Mouse (Mus musculus): Measurements from ENCODE around the gene Tppp.
"Not testable (repeated sequence)": the region's sequence is repeated elsewhere in the genome, so short reads cannot be mapped to it uniquely, and the experiment has no call there.

Gene Tppp

DNA sequence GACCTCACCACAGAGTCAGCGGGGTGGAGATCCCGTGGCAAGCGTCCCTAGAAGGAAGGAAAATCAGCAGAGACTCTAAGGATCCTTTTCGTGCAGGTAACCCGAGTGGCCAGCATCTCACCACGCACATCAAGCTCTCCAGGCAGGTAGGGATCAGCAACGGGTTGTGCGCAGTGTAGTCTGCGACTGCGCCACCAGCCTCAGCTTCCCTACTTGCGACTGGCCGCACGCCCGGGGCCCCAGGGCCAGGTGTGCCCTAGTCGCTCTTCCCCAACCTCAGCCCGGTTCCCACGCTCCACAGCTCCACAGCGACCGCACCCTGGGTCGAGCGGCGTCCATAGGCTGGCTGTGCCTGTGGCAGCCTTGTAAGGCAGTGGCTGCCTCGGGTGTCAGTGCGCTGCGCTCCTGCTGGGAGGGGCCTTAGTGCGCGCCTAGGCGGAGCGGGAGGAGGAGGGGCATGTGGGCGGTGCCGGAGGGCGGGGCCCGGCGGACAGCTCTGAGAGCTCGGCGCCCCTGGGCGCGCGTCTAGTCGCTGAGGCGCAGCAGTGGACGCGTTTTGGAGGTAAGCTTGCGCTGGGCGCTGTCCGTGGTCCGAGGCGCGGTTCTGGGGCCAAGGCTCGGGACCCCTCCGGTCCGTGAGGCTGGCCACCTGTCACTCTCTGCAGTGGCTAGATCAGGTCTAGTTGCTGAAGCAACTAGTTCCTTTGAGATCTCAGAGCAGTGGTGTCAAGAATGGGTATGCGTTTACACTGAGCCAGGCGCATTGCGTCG is at the start of gene Tppp:
Gene Tppp (plus strand): TSS at position 460 of the 771 bp plus-strand sequence.
- DNase-seq, result peak; percentile 94

DNA sequence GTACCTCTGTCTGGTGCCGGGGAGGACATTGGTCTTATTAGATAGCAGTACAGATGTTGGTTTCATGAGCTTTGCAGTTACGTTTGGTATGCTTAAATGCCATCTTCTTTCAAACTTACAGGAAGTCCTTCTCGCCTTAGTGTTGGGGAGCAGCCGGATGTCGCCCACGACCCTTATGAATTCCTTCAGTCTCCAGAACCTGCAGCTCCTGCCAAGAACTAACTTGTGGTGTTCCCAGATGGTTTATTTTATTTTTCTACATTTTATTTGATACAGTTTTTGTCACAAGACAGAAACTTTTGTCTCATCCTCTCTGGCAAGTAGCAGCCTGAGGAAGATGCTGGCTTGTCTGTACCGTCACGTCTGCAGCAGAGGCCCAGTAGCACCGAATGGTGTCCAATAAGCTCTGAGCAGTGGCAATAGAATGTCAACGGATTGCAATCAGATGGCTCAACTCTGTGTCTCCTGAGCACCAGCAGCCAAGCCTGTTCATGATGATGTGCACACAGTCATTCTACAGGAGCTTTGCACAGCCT is 49.0 kb upstream of the Tppp start:
- no peak for DNase-seq

DNA sequence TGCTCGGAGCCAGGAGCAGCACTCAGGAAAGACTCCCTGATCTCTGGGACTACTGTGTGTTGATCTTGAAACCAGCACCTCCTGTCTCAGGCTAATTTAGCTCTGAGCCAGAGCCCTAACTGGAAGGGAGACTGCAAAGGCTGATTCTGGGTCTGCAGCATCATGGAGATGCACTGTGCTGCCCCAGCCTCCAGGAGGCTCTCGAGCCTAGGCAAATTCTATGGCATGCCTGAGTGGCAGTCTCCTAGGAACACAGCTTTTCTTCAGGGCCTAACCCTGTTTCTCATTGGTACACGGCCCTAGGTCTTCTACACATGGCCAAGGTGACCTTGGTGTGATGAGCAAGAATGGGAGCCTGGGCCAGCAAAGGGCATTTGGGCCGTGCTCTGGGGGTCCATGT is 48.0 kb upstream of the Tppp start:
- no peak for DNase-seq

DNA sequence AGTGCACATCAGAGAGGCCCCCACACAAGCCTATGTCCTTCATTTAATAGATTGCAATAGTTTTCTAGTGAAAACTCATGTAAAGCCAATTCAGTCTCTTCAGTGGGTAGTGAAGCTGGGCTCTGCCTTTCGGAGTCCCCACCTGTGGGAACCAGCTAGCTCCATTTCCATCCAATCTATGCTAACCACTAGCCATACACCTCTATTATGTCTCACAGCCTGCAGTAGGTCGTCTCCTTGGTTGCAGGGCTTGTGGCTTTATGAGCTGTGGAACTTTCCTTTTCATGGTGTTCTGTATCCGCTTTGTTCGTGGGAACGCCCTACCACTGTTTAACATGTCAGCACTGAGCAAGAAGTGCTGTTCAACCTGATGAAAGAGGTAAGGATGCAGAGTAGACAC is 45.7 kb upstream of the Tppp start, which contains the start of gene Zdhhc11:
Gene Zdhhc11 (plus strand): TSS at position 301 of the 400 bp plus-strand sequence.
- DNase-seq, result no peak

DNA sequence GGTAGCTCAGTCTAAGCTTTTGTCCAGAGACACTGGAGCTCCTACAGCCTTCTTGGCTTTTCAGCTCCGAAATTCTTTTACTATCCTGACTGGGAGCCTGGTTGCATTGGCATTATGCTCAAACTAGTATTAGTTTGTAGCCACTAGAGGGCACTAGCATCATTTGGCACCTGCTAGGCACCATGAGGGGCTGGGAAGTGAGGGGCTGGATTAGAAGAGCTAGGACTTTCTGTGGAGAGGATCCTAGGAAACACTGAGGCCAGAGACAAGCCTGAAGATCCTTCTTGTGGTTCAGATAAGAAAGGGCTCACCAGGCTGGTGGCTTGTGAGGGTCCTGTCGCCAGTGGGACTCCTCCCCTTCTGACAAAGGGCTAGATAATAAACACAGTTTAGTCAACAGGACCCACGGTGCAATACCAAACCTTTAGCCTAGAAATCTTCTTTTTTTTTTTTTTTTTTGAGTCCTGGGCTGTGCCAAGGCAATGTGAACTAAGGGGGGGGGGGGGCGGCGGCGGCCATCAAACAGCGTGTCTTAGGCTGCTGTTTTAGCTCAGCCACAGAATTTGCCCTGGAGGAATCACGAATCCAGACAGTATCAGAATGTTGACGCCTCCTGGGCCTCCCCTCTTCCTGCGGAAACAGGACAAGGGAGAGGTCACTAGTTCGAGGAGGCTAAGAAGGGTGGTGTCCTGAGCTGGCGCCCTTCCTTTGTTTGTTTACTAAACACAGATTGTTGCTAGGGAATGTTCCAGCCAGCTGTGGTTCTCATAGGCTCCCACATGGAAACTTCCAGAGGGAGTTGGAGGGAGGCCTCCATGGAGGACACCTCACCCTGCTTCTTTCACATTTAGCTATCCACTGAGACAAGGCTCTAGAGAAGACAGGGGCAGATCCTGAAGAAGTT is 38.4 kb upstream of the Tppp start:
- DNase-seq, result peak; percentile 26

DNA sequence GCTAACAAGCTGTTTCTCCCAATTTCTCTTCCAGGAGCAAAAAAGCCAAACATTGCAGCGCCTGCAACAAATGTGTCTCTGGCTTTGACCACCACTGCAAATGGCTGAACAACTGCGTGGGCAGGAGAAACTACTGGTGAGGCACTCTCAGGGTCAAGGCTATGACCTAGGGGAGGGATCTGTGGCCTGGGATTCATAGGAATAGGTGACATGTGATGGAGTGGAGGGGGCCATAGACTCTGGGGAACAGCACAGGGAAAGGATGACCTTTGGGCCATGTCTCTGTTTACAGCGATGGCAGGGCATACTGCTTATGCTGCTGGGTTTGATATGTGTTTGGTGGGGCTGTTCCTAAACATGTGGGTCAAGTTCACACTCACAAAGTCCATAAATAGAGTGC is 34.7 kb upstream of the Tppp start:
- no peak for DNase-seq

DNA sequence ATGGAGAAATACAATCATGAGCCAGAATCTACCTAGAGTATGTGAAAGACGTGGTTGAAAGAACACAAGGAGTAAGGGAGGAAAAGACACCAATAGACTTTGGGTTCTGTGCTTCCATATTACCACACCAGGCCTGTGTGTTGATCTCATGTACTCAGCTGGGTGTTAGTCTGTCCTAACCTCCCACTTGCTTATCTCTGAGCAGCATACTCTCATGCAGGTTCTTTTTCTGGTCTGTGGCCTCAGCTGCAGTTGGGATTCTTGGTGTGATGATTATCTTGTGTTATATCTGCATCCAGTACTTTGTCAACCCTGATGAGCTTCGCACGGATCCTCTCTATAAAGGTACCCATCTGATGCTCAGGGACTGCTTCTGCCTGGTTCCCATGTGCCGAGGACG is 32.3 kb upstream of the Tppp start:
- no peak for DNase-seq

DNA sequence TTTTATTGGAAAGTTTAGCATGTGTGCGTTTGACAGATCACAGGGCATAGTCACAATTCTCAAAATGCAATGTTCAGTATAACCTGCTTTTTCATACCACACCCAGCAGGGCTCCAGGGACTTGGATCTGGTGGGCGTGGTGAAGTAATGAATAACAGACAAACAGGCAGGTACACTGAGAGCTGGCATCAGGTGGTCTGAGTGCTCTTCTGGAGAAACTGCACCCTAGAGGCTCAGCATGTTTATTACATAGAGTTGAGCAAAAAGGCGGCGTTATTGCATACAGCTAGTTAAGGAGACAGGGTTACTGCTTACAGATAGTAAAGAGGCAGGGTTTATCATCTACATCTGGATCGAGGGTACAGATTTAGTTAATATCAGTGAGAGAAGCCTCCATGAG is 18.9 kb upstream of the Tppp start:
- no peak for DNase-seq

DNA sequence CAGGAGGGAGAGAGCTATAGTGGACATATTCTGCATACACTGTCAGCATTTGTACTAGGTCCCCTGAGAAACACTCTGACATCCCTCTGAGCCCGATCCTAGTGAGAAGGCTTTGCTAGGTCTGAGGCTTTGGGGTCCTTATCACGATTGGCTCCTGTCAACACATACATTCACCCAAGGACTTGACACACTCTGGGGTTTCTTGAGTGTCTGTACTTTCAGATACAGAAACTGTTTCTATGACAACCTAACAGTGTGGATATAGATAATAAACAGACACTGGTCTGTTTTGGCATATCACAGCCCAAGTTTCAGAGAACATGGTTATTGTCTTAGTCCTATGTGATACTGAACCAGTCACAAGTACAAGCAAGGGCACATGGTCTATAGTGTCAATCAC is 18.4 kb upstream of the Tppp start:
- DNase-seq, result no peak

DNA sequence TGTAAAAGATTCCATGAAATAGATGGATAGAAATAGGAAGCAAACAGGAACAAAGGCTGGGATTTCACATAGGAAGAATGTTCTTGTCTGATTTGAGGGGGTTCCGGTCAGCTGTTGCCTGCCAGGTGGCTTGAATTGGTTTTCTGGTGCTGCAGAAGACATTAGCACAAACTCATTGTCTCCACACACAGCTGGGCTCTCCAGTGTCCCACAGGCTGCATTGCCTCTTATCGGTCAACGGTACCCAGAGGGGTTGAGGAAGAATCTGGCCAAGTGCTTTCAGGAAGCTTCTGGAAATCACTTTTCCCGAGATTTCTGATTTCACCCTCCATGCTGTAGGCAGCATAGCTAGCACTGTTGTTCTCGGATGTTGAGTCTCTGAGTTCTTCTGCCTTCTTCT is 17.9 kb upstream of the Tppp start:
- DNase-seq, result no peak

DNA sequence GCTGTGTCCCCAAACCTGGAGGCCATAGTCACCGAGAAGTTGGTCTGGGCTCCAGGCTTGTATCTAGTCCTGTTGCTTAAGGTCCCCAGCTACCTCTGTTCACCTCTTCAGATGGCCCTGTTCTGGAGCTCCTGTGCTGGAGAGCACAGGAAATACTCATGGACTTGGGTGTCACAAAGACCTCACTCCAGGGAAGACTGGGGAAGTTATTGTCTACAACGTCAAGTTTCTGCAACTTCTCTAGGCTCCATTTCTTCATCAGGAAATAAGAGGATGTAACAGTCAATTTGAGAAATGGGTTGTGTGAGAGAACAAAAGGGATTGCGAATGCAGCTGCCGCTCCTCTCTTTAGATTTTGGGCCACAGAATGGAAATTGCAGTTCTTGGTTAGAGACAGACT is 12.8 kb upstream of the Tppp start:
- DNase-seq, result no peak

DNA sequence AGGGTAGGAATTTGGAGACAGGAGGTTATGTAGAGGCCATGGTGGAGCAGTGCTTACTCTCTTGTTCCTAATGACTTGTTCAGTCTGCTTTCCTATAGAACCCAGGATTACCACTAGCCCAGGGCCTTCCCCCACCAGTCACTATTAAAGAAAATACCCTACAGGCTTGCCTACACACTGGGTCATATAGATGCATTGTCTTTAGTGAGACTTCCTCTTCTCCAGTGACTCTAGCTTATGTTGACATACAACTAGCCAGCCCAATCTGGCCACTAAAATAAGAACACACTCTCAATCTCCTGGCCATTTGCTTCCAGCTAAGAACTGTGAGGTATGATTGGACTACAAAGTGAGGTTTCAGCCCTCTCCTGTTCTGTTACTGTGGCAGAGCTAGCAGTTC is 8.7 kb upstream of the Tppp start:
- DNase-seq, result no peak

DNA sequence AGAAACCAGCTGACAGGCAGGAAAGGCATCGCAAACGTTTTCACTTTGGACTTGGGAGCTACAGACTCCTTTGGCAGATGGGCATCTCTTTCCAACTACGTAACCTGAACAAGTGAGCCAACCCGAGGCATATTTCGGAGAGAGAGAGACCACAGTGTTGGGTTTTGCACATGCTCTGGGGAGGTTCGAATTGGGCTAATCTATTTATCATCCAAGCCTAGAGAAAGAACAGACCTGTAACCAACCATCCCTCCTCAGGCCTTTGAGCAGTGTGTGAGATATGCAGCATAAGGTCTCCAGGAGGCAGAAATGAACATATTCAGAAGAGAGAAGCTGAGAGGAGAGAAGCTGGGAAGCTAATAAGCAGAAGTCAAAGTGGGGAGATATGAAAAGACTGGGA is 8.2 kb upstream of the Tppp start:
- DNase-seq, result no peak

DNA sequence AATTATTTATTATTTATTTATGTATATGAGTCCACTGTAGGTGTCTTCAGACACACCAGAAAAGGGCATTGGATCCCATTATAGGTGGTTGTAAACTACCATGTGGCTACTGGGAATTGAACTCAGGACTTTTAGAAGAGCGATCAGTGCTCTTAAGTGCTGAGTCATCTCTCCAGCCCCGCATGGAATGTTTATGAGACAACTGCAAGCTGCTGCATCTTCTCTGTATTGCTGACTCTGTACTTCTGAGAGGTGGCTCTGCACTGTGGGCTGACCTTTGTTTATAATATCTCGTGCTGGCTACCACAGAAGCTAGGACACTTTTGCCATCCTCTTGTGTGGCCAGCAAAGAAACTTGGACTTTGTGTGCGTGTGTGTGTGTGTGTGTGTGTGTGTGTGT is 7.7 kb upstream of the Tppp start:
- no peak for DNase-seq

DNA sequence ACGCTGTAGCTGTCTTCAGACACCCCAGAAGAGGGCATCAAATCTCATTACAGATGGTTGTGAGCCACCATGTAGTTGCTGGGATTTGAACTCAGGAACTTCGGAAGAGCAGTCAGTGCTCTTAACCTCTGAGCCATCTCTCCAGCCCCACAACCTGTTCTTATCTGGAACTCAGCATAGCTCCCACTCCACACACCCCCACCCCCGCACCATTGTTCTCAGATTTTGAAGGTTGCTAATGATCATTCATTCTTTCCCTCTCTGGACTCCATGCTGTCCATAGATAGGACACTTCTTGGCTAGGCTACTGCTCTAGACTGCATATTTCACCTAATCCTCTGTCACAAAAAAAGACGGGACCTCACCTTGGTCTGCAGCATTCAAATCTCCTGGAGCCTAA is 2.3 kb upstream of the Tppp start:
- not testable (repeated sequence) for DNase-seq

DNA sequence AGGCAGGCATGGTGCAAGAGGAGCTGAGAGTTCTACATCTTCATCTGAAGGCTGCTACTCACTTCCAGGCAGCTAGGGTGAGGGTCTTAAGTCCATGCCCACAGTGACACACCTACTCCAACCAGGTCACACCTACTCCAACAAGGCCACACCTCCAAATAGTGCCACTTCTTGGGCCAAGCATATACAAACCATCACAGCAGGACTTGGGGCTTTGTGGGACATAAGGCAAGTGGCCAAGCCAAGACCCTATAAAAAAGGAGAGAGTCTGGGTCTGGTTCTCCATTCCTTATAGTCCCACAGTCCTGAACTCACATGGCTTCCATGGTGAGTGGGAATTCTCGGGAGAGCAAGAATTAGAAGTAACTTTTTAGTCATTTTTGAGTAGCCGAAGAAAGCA is 991 bp upstream of the Tppp start:
- DNase-seq, result not testable (repeated sequence)

DNA sequence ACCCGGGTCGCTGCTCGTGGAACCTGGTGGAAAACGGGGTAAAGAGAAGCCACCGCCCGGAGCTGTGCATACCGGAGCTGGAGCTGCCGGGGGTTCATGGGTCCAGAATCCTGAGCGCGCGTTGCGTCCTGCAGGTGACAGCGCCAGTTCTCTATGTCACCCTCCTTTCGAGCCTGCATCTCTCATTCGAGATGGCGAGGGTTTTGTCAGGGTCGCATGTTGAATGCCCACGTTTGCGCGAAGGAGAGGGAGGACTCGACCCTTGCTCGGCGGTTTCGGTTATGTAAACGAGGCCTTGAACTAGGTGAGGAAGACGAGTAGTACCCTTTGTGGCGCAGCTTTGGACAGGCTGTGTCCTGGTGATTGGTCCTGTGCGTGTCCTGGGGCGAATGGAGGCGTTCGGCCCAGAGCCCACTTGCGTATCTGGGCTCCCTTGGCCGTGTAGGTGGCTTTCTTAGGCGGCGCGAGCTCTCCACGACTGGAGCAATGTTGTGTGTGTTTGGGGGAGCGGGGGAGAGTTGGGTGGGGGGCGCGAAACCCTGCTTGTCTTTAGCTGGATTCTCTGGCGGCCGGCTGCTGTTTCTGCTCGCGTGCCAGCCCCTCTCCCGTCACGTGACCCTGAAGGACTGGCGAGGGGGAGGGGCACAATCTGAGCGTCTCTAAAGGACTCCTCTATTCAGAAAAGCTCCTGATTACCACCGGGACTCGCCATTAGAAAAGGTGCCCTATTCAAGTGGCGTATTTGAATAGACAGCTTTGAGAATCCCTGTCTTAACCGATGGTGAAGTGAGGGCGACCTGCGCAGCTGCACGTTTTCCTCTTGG is 796 bp downstream of the Tppp start:
- DNase-seq, result peak; percentile 39

DNA sequence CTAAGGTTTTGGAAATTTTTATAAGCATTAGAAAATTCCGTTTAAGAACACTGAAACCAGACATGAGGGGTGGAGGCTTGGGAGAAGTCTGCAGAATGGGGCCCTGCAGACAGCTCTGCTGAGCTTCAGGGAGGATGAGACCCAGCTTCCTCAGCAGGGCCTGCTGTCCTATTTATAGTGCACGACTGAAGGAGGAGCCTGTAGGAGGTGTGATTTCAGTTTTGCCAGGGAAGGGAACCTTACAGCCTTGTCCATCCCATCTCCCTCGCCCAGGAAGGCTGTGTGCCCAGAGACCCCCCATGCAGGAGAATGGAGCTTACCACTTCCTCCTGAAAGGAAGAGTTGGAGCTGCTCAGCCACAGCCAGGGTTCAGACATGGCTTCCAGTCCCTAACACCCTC is 1.5 kb downstream of the Tppp start:
- no peak for DNase-seq

DNA sequence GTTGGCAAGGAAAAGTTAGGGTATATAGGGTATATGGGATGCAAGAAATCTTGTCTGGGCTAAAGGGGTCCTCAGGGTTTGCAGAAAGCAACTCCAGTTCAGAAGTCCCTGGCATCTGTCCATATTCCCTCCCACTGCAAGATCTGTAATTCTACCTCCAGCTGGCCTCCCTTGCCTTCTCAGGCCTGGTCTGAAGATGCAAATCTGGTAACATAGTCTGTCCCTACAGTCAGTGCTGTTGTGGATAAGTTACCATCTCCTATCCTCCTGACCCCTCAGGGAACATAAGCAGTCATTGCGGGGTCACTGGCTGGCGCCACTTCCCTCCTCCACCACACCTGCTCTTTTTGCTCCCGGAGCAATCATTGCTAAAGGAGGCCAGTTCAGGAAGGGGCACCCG is 6.7 kb downstream of the Tppp start:
- DNase-seq, result no peak

DNA sequence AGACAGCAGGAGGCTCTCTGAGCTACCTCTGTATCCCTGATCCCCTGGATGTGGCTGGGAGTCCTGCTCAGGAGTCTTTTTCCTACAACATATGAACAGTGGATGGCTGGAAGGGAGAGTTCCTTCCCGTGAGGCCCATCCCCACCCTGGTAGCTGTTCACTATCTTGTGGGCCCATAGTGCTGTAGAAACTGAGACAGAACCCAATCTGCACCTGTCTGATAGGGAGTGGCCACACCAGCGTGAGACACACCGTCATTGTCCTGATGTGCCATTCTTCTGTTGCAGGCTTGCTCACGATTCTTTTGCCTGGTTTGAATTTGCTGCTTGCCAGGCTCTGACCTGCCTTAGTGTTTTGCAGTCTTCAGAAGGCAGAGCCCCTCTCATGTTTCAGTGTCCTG is 8.2 kb downstream of the Tppp start:
- no peak for DNase-seq

DNA sequence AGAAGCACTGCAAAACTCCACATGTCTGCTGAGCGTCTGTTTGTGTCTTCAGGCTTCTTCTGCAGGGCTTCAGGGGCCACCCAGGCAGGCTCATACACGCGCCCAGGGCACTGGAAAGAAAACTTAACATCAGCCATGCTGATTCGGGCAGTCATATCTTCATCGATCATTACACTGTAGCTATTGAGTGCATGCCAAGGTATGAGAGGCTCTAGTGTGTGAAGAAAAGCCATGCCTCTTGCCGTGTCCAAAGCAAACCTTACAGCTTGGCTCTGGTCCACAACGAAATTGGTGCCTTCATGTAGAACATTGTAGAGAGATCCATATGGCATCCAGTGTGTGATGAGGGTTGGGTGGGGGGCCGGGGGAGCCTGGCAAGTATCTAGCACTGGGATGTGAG is 9.8 kb downstream of the Tppp start:
- DNase-seq, result not testable (repeated sequence)

DNA sequence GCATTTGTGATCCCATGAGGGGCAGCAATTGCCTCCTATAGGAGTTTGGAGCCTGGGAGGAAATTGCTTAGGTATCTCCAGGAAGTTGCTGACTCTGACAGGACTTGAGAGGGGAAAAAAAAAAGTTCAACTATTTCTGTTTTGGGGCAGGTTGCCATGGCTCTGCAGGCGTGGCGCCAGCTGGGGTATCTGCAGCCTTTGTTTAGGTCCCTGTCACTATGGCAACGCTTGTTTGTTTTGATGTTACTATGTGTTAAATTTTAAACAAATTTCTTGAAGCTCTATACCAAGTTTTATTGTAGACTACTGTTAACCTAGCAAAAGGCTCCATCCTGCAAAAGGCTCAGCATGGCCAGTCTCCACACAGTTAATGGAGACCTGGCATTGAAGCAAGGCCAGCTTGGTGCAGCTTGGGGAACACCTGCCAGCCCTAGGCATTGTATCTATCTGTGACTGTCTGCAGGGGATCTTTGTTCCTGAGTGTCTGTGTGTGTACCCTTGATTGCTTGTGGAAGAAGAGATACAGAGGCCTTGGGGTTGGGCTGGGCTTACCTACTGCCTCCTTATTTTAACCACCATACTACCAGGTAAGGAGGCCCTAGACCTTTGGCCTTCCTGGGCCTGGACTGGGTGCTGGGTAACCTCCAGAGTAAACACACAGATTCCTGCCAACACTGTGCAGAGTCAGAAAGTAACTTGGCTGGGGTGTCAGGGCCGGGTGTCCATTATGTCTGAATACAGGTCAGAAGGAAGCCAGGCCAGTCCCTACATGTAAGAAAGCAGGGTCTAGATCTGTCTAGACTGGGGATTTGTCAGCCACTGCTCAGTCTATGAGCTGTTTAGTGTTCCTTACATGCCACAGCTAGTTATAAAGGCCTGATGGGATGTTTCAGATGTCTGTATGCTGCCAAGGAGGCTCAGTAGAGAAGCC is 16.2 kb downstream of the Tppp start:
- no peak for DNase-seq
